ENCODE assay signal across 8 mouse cellular contexts in the genomic region with DNA sequence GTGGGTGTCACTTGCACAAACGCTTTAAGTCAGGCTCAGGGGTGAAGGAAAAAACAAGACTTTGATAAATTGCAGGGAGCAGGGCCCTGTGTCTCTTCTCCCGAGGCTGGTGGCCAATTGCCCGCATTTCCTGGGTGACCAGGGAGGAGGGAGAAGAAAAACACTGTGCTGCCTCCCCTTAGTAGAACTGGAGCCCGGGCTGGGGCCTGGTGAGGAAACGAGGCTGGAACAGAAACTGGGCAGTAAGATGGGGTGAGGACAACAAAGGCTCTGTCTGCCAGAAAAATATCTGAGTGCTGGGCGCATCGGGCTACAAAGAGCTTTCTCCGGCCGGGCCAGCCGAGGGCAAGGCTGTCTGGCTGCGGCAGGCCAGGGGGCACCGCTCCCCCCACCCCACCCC. TPM values are rescaled to one million over a fixed set of nuclear protein-coding genes. Genes with fewer than 3 reads are reported as not detected.
DNase-seq lines count a peak whose midpoint lies in the region; ATAC-seq and TF ChIP-seq lines count a peak whose summit lies in the region.

No protein-coding gene starts in this region.

- H3K4me1 ChIP-seq in liver, adult 2 months (ENCODE audit: control insufficient read depth, insufficient read depth, low read length): peaks cover 5% of the 10 kb centered on the region
- peaks cover 39% of the 10 kb centered on the region for H3K4me1 ChIP-seq in forebrain, embryonic 13.5 days
- H3K4me1 ChIP-seq in hindbrain, embryonic 12.5 days: peaks cover 51% of the 10 kb centered on the region
- peaks cover 28% of the 10 kb centered on the region for H3K4me1 ChIP-seq in neural tube, embryonic 15.5 days

- peak overlapping the region; percentile 90 for H3K27ac ChIP-seq in liver, adult 2 months (replicated peaks; ENCODE audit: insufficient read depth, low read depth, low read length)
- H3K27ac ChIP-seq in forebrain, embryonic 13.5 days: peak overlapping the region; percentile 100
- peak overlapping the region; percentile 100 for H3K27ac ChIP-seq in hindbrain, embryonic 12.5 days
- peak overlapping the region; percentile 97 for H3K27ac ChIP-seq in neural tube, embryonic 15.5 days (replicated peaks)

- no peaks in the 10 kb centered on the region for H3K36me3 ChIP-seq in liver, adult 2 months (ENCODE audit: control insufficient read depth, insufficient read depth, low read length)
- no peaks in the 10 kb centered on the region for H3K36me3 ChIP-seq in forebrain, embryonic 13.5 days (ENCODE audit: poor library complexity, severe bottlenecking)
- no peaks in the 10 kb centered on the region for H3K36me3 ChIP-seq in hindbrain, embryonic 12.5 days
- H3K36me3 ChIP-seq in neural tube, embryonic 15.5 days: no peaks in the 10 kb centered on the region

- no peaks in the 10 kb centered on the region for H3K9me3 ChIP-seq in forebrain, embryonic 13.5 days (replicated peaks)
- no peaks in the 10 kb centered on the region for H3K9me3 ChIP-seq in hindbrain, embryonic 12.5 days (replicated peaks)
- no peaks in the 10 kb centered on the region for H3K9me3 ChIP-seq in neural tube, embryonic 15.5 days (replicated peaks)

- TF ChIP-seq POLR2A in liver, adult 2 months (IDR thresholded peaks at IDR 0.05; ENCODE audit: extremely low read depth, insufficient read depth, low read length): 0 out of 2 replicates have a peak, but pooled peaks have one; percentile 16

- H3K4me2 ChIP-seq in forebrain, embryonic 13.5 days: peak overlapping the region; percentile 61
- H3K4me2 ChIP-seq in hindbrain, embryonic 12.5 days (replicated peaks): peak overlapping the region; percentile 66
- peak overlapping the region; percentile 87 for H3K4me2 ChIP-seq in neural tube, embryonic 15.5 days

- ATAC-seq in forebrain, embryonic 13.5 days: peak; percentile 61
- peak; percentile 58 for ATAC-seq in hindbrain, embryonic 12.5 days (ENCODE audit: low FRiP score)
- peak; percentile 61 for ATAC-seq in neural tube, embryonic 15.5 days (ENCODE audit: low FRiP score)

- H3K9ac ChIP-seq in liver, adult 2 months (ENCODE audit: low read depth, low read length): peak overlapping the region; percentile 68
- H3K9ac ChIP-seq in forebrain, embryonic 13.5 days: peak overlapping the region; percentile 83
- H3K9ac ChIP-seq in hindbrain, embryonic 12.5 days: peak overlapping the region; percentile 41
- H3K9ac ChIP-seq in neural tube, embryonic 15.5 days (replicated peaks): peak overlapping the region; percentile 64

- no peak for TF ChIP-seq CTCF in liver, adult 2 months (IDR thresholded peaks at IDR 0.05; ENCODE audit: low read depth, low read length)

- WGBS in liver, adult 2 months: 0% methylated on average over 12 of the region's 12 CpGs
- WGBS in forebrain, embryonic 13.5 days: 1% methylated on average over 11 of the region's 12 CpGs
- 0% methylated on average over 9 of the region's 12 CpGs for WGBS in hindbrain, embryonic 12.5 days
- 2% methylated on average over 12 of the region's 12 CpGs for WGBS in neural tube, embryonic 15.5 days

- DNase-seq in liver, adult 2 months (ENCODE audit: extremely low read depth, low read depth, low spot score): peak; percentile 65
- DNase-seq in liver (no peak), adipocyte (ENCODE audit: low spot score) (peak; percentile 75)
- DNase-seq in lung, adult 18-20 months: peak; percentile 74 to 83
- no peak for DNase-seq in spleen, adult 12 weeks (ENCODE audit: low spot score)

- peak overlapping the region; percentile 61 for H3K4me3 ChIP-seq in liver, adult 2 months (ENCODE audit: insufficient read depth, low read depth, low read length)
- peak overlapping the region; percentile 39 for H3K4me3 ChIP-seq in forebrain, embryonic 13.5 days
- H3K4me3 ChIP-seq in hindbrain, embryonic 12.5 days: peak overlapping the region; percentile 38
- peak overlapping the region; percentile 48 for H3K4me3 ChIP-seq in neural tube, embryonic 15.5 days (replicated peaks)

- H3K79me2 ChIP-seq in liver, adult 2 months (ENCODE audit: control insufficient read depth, insufficient read depth, low read length): no peaks in the 10 kb centered on the region

- H3K27me3 ChIP-seq in liver, adult 2 months (ENCODE audit: control insufficient read depth, insufficient read depth, low read length): no peaks in the 10 kb centered on the region
- no peaks in the 10 kb centered on the region for H3K27me3 ChIP-seq in forebrain, embryonic 13.5 days
- no peaks in the 10 kb centered on the region for H3K27me3 ChIP-seq in hindbrain, embryonic 12.5 days
- H3K27me3 ChIP-seq in neural tube, embryonic 15.5 days (replicated peaks): no peaks in the 10 kb centered on the region

RNA-seq across cellular contexts. Expression of a gene that starts 7.9 kb away (rescaled TPM):
- not detected in 2 replicates for total RNA-seq in liver, adult 2 months (2014; rRNA removed)
- polyA plus RNA-seq in liver, adult 2 months (2012; rRNA removed): not detected in 2 replicates
- not detected in 2 replicates for polyA plus RNA-seq in forebrain, embryonic 13.5 days (2015; fragmentation: Nextera tagmentation; extraction: Ambion mirVana)
- polyA plus RNA-seq in hindbrain, embryonic 12.5 days (2016; fragmentation: Nextera tagmentation; extraction: Ambion mirVana): not detected in 2 replicates
- polyA plus RNA-seq in neural tube, embryonic 15.5 days (2015; fragmentation: Nextera tagmentation; extraction: Ambion mirVana): not detected in 2 replicates

RNA-seq across cellular contexts. Expression of a gene that starts 8.0 kb away (rescaled TPM):
- total RNA-seq in liver, adult 2 months (2014; rRNA removed): not detected in 2 replicates
- not detected in 2 replicates for polyA plus RNA-seq in liver, adult 2 months (2012; rRNA removed)
- 0.14 TPM in 1 of 2 replicates, not detected in the other for polyA plus RNA-seq in forebrain, embryonic 13.5 days (2015; fragmentation: Nextera tagmentation; extraction: Ambion mirVana)
- 0.23 TPM in 1 of 2 replicates, not detected in the other for polyA plus RNA-seq in hindbrain, embryonic 12.5 days (2016; fragmentation: Nextera tagmentation; extraction: Ambion mirVana)
- polyA plus RNA-seq in neural tube, embryonic 15.5 days (2015; fragmentation: Nextera tagmentation; extraction: Ambion mirVana): 0.13 TPM in 1 of 2 replicates, not detected in the other

Comparison
In these comparisons a context has a peak if more than half of its experiments do, and no peak if none do; other contexts are left out.
1. DNase-seq: peak in liver, adult 2 months (single experiment), adipocyte (single experiment) and lung, adult 18-20 months (2 of 2); none in liver (single experiment) and spleen, adult 12 weeks (single experiment).
2. Peak in every context shown above with its lines, with median percentiles within 50 percentile points of each other: H3K27ac ChIP-seq, H3K4me3 ChIP-seq, H3K9ac ChIP-seq, ATAC-seq and H3K4me2 ChIP-seq.